Mouse (Mus musculus): ENCODE data around the gene Hist1h4f. TPM values are rescaled to one million over a fixed set of nuclear protein-coding genes. Genes with fewer than 3 reads are reported as not detected.
"Not testable (repeated sequence)": the region's sequence is repeated elsewhere in the genome, so short reads cannot be mapped to it uniquely, and the experiment has no call there.

The Hist1h4f gene
- polyA plus RNA-seq, 1 experiment from 2014 or later: not detected

- WGBS: under 1% methylated on average over 21 of the region's 21 CpGs
- no peaks in the 10 kb centered on the region for H3K27me3 ChIP-seq
Observed at GRCm38 (mm10) chr13:23585029-23585441, 33.6 kb upstream of the Hist1h4f start.

GRCm38 (mm10) chr13:23584331-23584730, 32.9 kb upstream of the Hist1h4f start:
- H3K9me3 ChIP-seq: no peaks in the 10 kb centered on the region
- H3K4me2 ChIP-seq: peak overlapping the region; percentile 93
- ATAC-seq (ENCODE audit: low FRiP score, low read depth): no peak
- no peaks in the 10 kb centered on the region for H3K36me3 ChIP-seq
- H3K4me3 ChIP-seq: peak overlapping the region; percentile 53
- peak overlapping the region; percentile 62; the same call in 1 of the 2 replicates for H3K9ac ChIP-seq
- peaks cover 38% of the 10 kb centered on the region for H3K4me1 ChIP-seq (replicated peaks)
- no peaks in the 10 kb centered on the region for H3K27me3 ChIP-seq
- H3K27ac ChIP-seq (replicated peaks): peak overlapping the region; percentile 93

More at GRCm38 (mm10) chr13:23585029-23585441, 33.6 kb upstream of the Hist1h4f start:
- Histone ChIP-seq H3K9me3 (no peaks in the 10 kb centered on the region), H3K9ac (peak overlapping the region; percentile 62), H3K4me3 (peak overlapping the region; percentile 53), H3K27ac (replicated peaks) (peak overlapping the region; percentile 93), H3K36me3 (no peaks in the 10 kb centered on the region), H3K4me2 (peak overlapping the region; percentile 93), H3K4me1 (replicated peaks) (peaks cover 38% of the 10 kb centered on the region)
- ATAC-seq (ENCODE audit: low FRiP score, low read depth): no peak

GRCm38 (mm10) chr13:23583387-23584068, 32.1 kb upstream of the Hist1h4f start:
- Histone ChIP-seq H3K4me3 (no peak overlapping the region), H3K9me3 (no peaks in the 10 kb centered on the region), H3K36me3 (no peaks in the 10 kb centered on the region), H3K27me3 (no peaks in the 10 kb centered on the region), H3K4me2 (no peak overlapping the region), H3K9ac (no peak overlapping the region), H3K27ac (replicated peaks) (no peak overlapping the region; the same call in 1 of the 2 replicates), H3K4me1 (replicated peaks) (peaks cover 38% of the 10 kb centered on the region)
- ATAC-seq (ENCODE audit: low FRiP score, low read depth): no peak

GRCm38 (mm10) chr13:23582219-23583056, 31.0 kb upstream of the Hist1h4f start:
- Histone ChIP-seq H3K27ac (replicated peaks) (peak overlapping the region; percentile 80), H3K9ac (peak overlapping the region; percentile 48), H3K27me3 (no peaks in the 10 kb centered on the region), H3K4me3 (peak overlapping the region; percentile 53), H3K4me1 (replicated peaks) (peaks cover 38% of the 10 kb centered on the region), H3K9me3 (no peaks in the 10 kb centered on the region), H3K4me2 (peak overlapping the region; percentile 81), H3K36me3 (no peaks in the 10 kb centered on the region)
- no peak for ATAC-seq (ENCODE audit: low FRiP score, low read depth)
- 8% methylated on average over 6 of the region's 6 CpGs for WGBS

- H3K27me3 ChIP-seq: no peaks in the 10 kb centered on the region
- H3K4me3 ChIP-seq: peak within 1 kb of the TSS; percentile 53
- H3K27ac ChIP-seq (replicated peaks): peak within 1 kb of the TSS; percentile 80
- under 1% methylated on average over 43 of the region's 43 CpGs for WGBS
- H3K4me2 ChIP-seq: peak within 1 kb of the TSS; percentile 81
- no peaks in the 10 kb centered on the region for H3K36me3 ChIP-seq
- H3K9me3 ChIP-seq: no peaks in the 10 kb centered on the region
- peak; percentile 95 for ATAC-seq (ENCODE audit: low FRiP score, low read depth)
- peak within 1 kb of the TSS; percentile 48 for H3K9ac ChIP-seq
- H3K4me1 ChIP-seq (replicated peaks): peaks cover 39% of the 10 kb centered on the region
Observed at GRCm38 (mm10) chr13:23581408-23582218, 30.2 kb upstream of the Hist1h4f start, which contains the start of gene Hist1h4d. TSS of gene Hist1h4d (plus strand) at chr13:23581598.

GRCm38 (mm10) chr13:23577835-23578234, 26.4 kb upstream of the Hist1h4f start:
- H3K9ac ChIP-seq: no peak overlapping the region
- no peaks in the 10 kb centered on the region for H3K36me3 ChIP-seq
- 92% methylated on average over 1 of the region's 1 CpGs for WGBS
- no peak overlapping the region for H3K27ac ChIP-seq (replicated peaks)
- ATAC-seq (ENCODE audit: low FRiP score, low read depth): no peak
- H3K4me3 ChIP-seq: no peak overlapping the region
- no peaks in the 10 kb centered on the region for H3K9me3 ChIP-seq
- H3K4me2 ChIP-seq: no peak overlapping the region
- H3K4me1 ChIP-seq (replicated peaks): peaks cover 37% of the 10 kb centered on the region
- no peaks in the 10 kb centered on the region for H3K27me3 ChIP-seq

- Histone ChIP-seq H3K9me3 (no peaks in the 10 kb centered on the region), H3K9ac (0 out of 2 replicates have a peak overlapping the region, but pooled peaks have one; percentile 16), H3K36me3 (no peaks in the 10 kb centered on the region), H3K27ac (replicated peaks) (peak overlapping the region; percentile 79; the same call in 1 of the 2 replicates), H3K27me3 (no peaks in the 10 kb centered on the region), H3K4me2 (peak overlapping the region; percentile 58), H3K4me1 (replicated peaks) (peaks cover 37% of the 10 kb centered on the region), H3K4me3 (peak overlapping the region; percentile 43; the same call in 1 of the 2 replicates)
- ATAC-seq (ENCODE audit: low FRiP score, low read depth): no peak
- WGBS: 51% methylated on average over 6 of the region's 6 CpGs
Observed at GRCm38 (mm10) chr13:23576906-23577639, 25.6 kb upstream of the Hist1h4f start.

GRCm38 (mm10) chr13:23576351-23576881, 25.0 kb upstream of the Hist1h4f start:
- Histone ChIP-seq H3K27ac (replicated peaks) (peak overlapping the region; percentile 79), H3K9ac (peak overlapping the region; percentile 53; the same call in 1 of the 2 replicates), H3K9me3 (no peaks in the 10 kb centered on the region)

GRCm38 (mm10) chr13:23575864-23576313, 24.4 kb upstream of the Hist1h4f start:
- H3K9me3 ChIP-seq; H3K36me3 ChIP-seq; H3K27me3 ChIP-seq; ATAC-seq (ENCODE audit: low FRiP score, low read depth): not testable (repeated sequence)
- peak overlapping the region; percentile 43 for H3K4me3 ChIP-seq
- peak overlapping the region; percentile 79 for H3K27ac ChIP-seq (replicated peaks)
- H3K4me2 ChIP-seq: peak overlapping the region; percentile 58
- WGBS: 2% methylated on average over 13 of the region's 40 CpGs
- H3K9ac ChIP-seq: peak overlapping the region; percentile 53; the same call in 1 of the 2 replicates
- peaks cover 35% of the 10 kb centered on the region for H3K4me1 ChIP-seq (replicated peaks)

More at GRCm38 (mm10) chr13:23576351-23576881, 25.0 kb upstream of the Hist1h4f start:
- Histone ChIP-seq H3K4me1 (replicated peaks) (peaks cover 37% of the 10 kb centered on the region), H3K36me3 (no peaks in the 10 kb centered on the region), H3K4me3 (peak overlapping the region; percentile 43), H3K4me2 (peak overlapping the region; percentile 58), H3K27me3 (no peaks in the 10 kb centered on the region)
- ATAC-seq (ENCODE audit: low FRiP score, low read depth): no peak
- 9% methylated on average over 7 of the region's 7 CpGs for WGBS

GRCm38 (mm10) chr13:23575271-23575851, 23.9 kb upstream of the Hist1h4f start, which contains the start of gene Hist1h3d:
TSS of gene Hist1h3d (plus strand) at chr13:23575763.
- H3K4me1 ChIP-seq (replicated peaks): peaks cover 34% of the 10 kb centered on the region
- no peaks in the 10 kb centered on the region for H3K9me3 ChIP-seq
- H3K36me3 ChIP-seq: no peaks in the 10 kb centered on the region
- H3K4me2 ChIP-seq: peak within 1 kb of the TSS; percentile 58
- ATAC-seq (ENCODE audit: low FRiP score, low read depth): peak; percentile 62
- H3K9ac ChIP-seq: peak within 1 kb of the TSS; percentile 53; the same call in 1 of the 2 replicates
- H3K27ac ChIP-seq (replicated peaks): peak within 1 kb of the TSS; percentile 82
- no peaks in the 10 kb centered on the region for H3K27me3 ChIP-seq
- peak within 1 kb of the TSS; percentile 43 for H3K4me3 ChIP-seq
- WGBS: under 1% methylated on average over 18 of the region's 18 CpGs
